Mouse (Mus musculus) spleen, adult 18-20 months (tissue): ENCODE data around the gene Kdm1a.

ENCODE experiments used
- DNase-seq, 2 experiments: peaks; one replicate each; pipeline ENCODE4 v3.0.0; 2022; ENCODE audit warnings: mixed read lengths in 2 of 2

Gene Kdm1a

GRCm38 (mm10) chr4:136524309-136524708 is 78.2 kb downstream of the Kdm1a start:
- DNase-seq: no peak

GRCm38 (mm10) chr4:136521898-136522297 is 80.6 kb downstream of the Kdm1a start:
- DNase-seq: no peak

- no peak for DNase-seq
Observed at GRCm38 (mm10) chr4:136519866-136520265, 82.7 kb downstream of the Kdm1a start.

- DNase-seq: no peak
Observed at GRCm38 (mm10) chr4:136518576-136518975, 83.9 kb downstream of the Kdm1a start.

GRCm38 (mm10) chr4:136518141-136518540 is 84.4 kb downstream of the Kdm1a start:
- no peak for DNase-seq

GRCm38 (mm10) chr4:136512905-136513304 is 89.6 kb downstream of the Kdm1a start:
- DNase-seq: no peak

GRCm38 (mm10) chr4:136511708-136512107 is 90.8 kb downstream of the Kdm1a start:
- DNase-seq: no peak

GRCm38 (mm10) chr4:136509857-136510256 is 92.7 kb downstream of the Kdm1a start:
- DNase-seq: peak in 1 of 2 experiments; percentile 38

GRCm38 (mm10) chr4:136505426-136506215 is 96.9 kb downstream of the Kdm1a start:
- DNase-seq: no peak
